Mouse (Mus musculus): ENCODE measurements around the gene Parp3.

DNA sequence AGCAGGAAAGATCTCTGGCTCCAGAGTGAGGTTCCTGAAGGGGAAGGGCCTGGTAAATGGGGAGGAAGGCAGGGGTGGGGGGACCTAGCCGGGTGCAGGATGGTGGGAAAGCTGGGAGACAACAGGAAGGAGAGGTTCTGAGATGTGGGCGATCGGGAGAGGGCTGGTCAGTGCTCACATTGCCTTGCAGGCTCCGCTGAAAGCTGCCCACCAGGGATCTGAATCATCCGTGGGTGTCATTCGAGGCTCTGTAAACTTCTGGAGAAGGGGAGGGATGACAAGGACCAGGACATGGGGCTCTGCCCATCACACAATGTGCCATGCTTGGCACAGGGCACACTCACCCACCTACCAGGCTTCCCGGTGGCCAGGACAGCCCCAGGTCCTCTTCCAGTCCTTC is 43.4 kb downstream of the Parp3 start:
- TF ChIP-seq EP300 (optimal IDR thresholded peaks at IDR 0.05) = no peak
- no peak for TF ChIP-seq CTCF (IDR thresholded peaks at IDR 0.05; ENCODE audit: low read depth)
